Mouse (Mus musculus) hindbrain, embryonic 15.5 days (tissue): Measurements from ENCODE around the gene Gtpbp1. TPM values are rescaled to one million over a fixed set of nuclear protein-coding genes. Genes with fewer than 3 reads are reported as not detected.

Experiments used
- ATAC-seq: fragments of 200-750 bp; cut with Nextera tagmentation; 2 replicates; pipeline ENCODE4 v1.8.0; 2017; ENCODE audit warnings: low read depth, moderate number of reproducible peaks, moderate TSS enrichment; ENCODE audit not compliant: low FRiP score
- H3K27ac ChIP-seq: fragments of 300-500 bp; sonication (generic); replicated peaks from 2 replicates; pipeline ENCODE4 v1.5.1; 2015; ENCODE audit warnings: mild to moderate bottlenecking, inconsistent platforms
- H3K27me3 ChIP-seq: fragments of 300-500 bp; sonication (generic); 2 replicates; pipeline ENCODE4 v1.6.1; 2015; ENCODE audit warnings: control low read depth, inconsistent platforms
- H3K36me3 ChIP-seq: fragments of 300-500 bp; sonication (generic); 2 replicates; pipeline ENCODE4 v1.6.1; 2015; ENCODE audit warnings: control low read depth, inconsistent platforms
- H3K4me1 ChIP-seq: fragments of 300-500 bp; sonication (generic); replicated peaks from 2 replicates; pipeline ENCODE4 v1.6.1; 2015; ENCODE audit warnings: control low read depth, inconsistent platforms
- H3K4me2 ChIP-seq: fragments of 300-500 bp; sonication (generic); 2 replicates; pipeline ENCODE4 v1.6.1; 2015; ENCODE audit warnings: moderate library complexity, mild to moderate bottlenecking, inconsistent platforms
- H3K4me3 ChIP-seq: fragments of 300-500 bp; sonication (generic); 2 replicates; pipeline ENCODE4 v1.5.1; 2015; ENCODE audit warnings: mild to moderate bottlenecking, inconsistent platforms
- H3K9ac ChIP-seq: fragments of 300-500 bp; sonication (generic); 2 replicates; pipeline ENCODE4 v1.6.1; 2015; ENCODE audit warnings: inconsistent platforms
- H3K9me3 ChIP-seq: fragments of 300-500 bp; sonication (generic); 2 replicates; pipeline ENCODE4 v1.6.1; 2016; ENCODE audit warnings: control low read depth, inconsistent platforms
- WGBS: fragments of 180-500 bp; shearing (Covaris S2); methylation state at CpG from one replicate; pipeline ENCODE4 v1.1.7; 2015; 5-methylcytosine and 5-hydroxymethylcytosine counted together
- polyA plus RNA-seq: library from polyadenylated mRNA; unstranded; fragments of >200 nt; fragmentation: Nextera tagmentation; extraction: Ambion mirVana; gene quantifications from 2 replicates; pipeline ENCODE4 v1.2.1, GENCODE M21; 2015

Gene Gtpbp1
- polyA plus RNA-seq, 1 experiment from 2014 or later, result 50.1 TPM

GRCm38 (mm10) chr15:79728731-79729388 lies 38.2 kb downstream of the Gtpbp1 start:
- no peak for ATAC-seq
- Histone ChIP-seq H3K27ac (0 out of 2 replicates have a peak overlapping the region, but pooled peaks have one; percentile 30), H3K4me2 (no peak overlapping the region), H3K9me3 (no peaks in the 10 kb centered on the region), H3K36me3 (peaks cover 78% of the 10 kb centered on the region), H3K4me1 (peaks cover 3% of the 10 kb centered on the region; the same call in 1 of the 2 replicates), H3K9ac (no peak overlapping the region), H3K4me3 (no peak overlapping the region), H3K27me3 (no peaks in the 10 kb centered on the region)
- WGBS, result 93% methylated on average over 10 of the region's 10 CpGs

GRCm38 (mm10) chr15:79731554-79731953 lies 40.9 kb downstream of the Gtpbp1 start:
- Histone ChIP-seq H3K27me3 (no peaks in the 10 kb centered on the region), H3K4me3 (no peak overlapping the region), H3K27ac (no peak overlapping the region), H3K9me3 (no peaks in the 10 kb centered on the region), H3K4me2 (no peak overlapping the region), H3K36me3 (peaks cover 81% of the 10 kb centered on the region), H3K9ac (no peak overlapping the region), H3K4me1 (peaks cover 3% of the 10 kb centered on the region; the same call in 1 of the 2 replicates)
- 80% methylated on average over 7 of the region's 7 CpGs for WGBS
- no peak for ATAC-seq

GRCm38 (mm10) chr15:79733192-79733591 lies 42.5 kb downstream of the Gtpbp1 start:
- Histone ChIP-seq H3K36me3 (peaks cover 79% of the 10 kb centered on the region), H3K4me1 (peaks cover 3% of the 10 kb centered on the region; the same call in 1 of the 2 replicates), H3K4me2 (no peak overlapping the region), H3K9ac (no peak overlapping the region), H3K27ac (no peak overlapping the region), H3K4me3 (no peak overlapping the region), H3K9me3 (no peaks in the 10 kb centered on the region), H3K27me3 (no peaks in the 10 kb centered on the region)
- ATAC-seq, result no peak
- 93% methylated on average over 8 of the region's 8 CpGs for WGBS

GRCm38 (mm10) chr15:79733640-79734039 lies 43.0 kb downstream of the Gtpbp1 start:
- no peak overlapping the region for H3K9ac ChIP-seq
- no peak for ATAC-seq
- H3K9me3 ChIP-seq, result no peaks in the 10 kb centered on the region
- 81% methylated on average over 4 of the region's 4 CpGs for WGBS
- no peak overlapping the region for H3K4me3 ChIP-seq
- H3K27ac ChIP-seq, result no peak overlapping the region
- H3K4me1 ChIP-seq, result no peaks in the 10 kb centered on the region
- H3K4me2 ChIP-seq, result no peak overlapping the region
- no peaks in the 10 kb centered on the region for H3K27me3 ChIP-seq
- H3K36me3 ChIP-seq, result peaks cover 78% of the 10 kb centered on the region

GRCm38 (mm10) chr15:79734311-79734710 lies 43.7 kb downstream of the Gtpbp1 start:
- Histone ChIP-seq H3K4me2 (no peak overlapping the region), H3K4me1 (peaks cover 6% of the 10 kb centered on the region; the same call in 1 of the 2 replicates), H3K27me3 (no peaks in the 10 kb centered on the region), H3K4me3 (no peak overlapping the region), H3K9ac (no peak overlapping the region), H3K27ac (no peak overlapping the region), H3K36me3 (peaks cover 78% of the 10 kb centered on the region), H3K9me3 (no peaks in the 10 kb centered on the region)
- WGBS, result 81% methylated on average over 8 of the region's 8 CpGs
- no peak for ATAC-seq

- peak overlapping the region; percentile 83 for H3K4me3 ChIP-seq
- no peaks in the 10 kb centered on the region for H3K27me3 ChIP-seq
- peak overlapping the region; percentile 89; the same call in 1 of the 2 replicates for H3K9ac ChIP-seq
- WGBS, result 88% methylated on average over 3 of the region's 3 CpGs
- peaks cover 33% of the 10 kb centered on the region for H3K4me1 ChIP-seq
- H3K4me2 ChIP-seq, result peak overlapping the region; percentile 62
- peaks cover 32% of the 10 kb centered on the region for H3K36me3 ChIP-seq
- H3K9me3 ChIP-seq, result no peaks in the 10 kb centered on the region
- no peak overlapping the region for H3K27ac ChIP-seq
- ATAC-seq, result no peak
Measured at GRCm38 (mm10) chr15:79740739-79741138, 50.1 kb downstream of the Gtpbp1 start.

- Histone ChIP-seq H3K4me1 (peaks cover 33% of the 10 kb centered on the region), H3K9me3 (no peaks in the 10 kb centered on the region), H3K9ac (peak overlapping the region; percentile 89), H3K36me3 (peaks cover 28% of the 10 kb centered on the region), H3K27ac (peak overlapping the region; percentile 75), H3K4me2 (peak overlapping the region; percentile 62), H3K4me3 (peak overlapping the region; percentile 83), H3K27me3 (no peaks in the 10 kb centered on the region)
- whole genome bisulfite sequencing, result 30% methylated on average over 14 of the region's 14 CpGs
- no peak for ATAC-seq
Measured at GRCm38 (mm10) chr15:79741173-79741858, 50.7 kb downstream of the Gtpbp1 start.

GRCm38 (mm10) chr15:79741921-79742705 lies 51.5 kb downstream of the Gtpbp1 start, which contains the start of gene Sun2:
Gene Sun2, minus strand, starts transcription at chr15:79742536.
- peaks cover 20% of the 10 kb centered on the region for H3K36me3 ChIP-seq
- no peaks in the 10 kb centered on the region for H3K27me3 ChIP-seq
- H3K27ac ChIP-seq, result peak within 1 kb of the TSS; percentile 75
- peaks cover 33% of the 10 kb centered on the region for H3K4me1 ChIP-seq
- H3K9me3 ChIP-seq, result no peaks in the 10 kb centered on the region
- peak; percentile 96 for ATAC-seq
- under 1% methylated on average over 90 of the region's 93 CpGs for WGBS
- peak within 1 kb of the TSS; percentile 89 for H3K9ac ChIP-seq
- peak within 1 kb of the TSS; percentile 83 for H3K4me3 ChIP-seq
- H3K4me2 ChIP-seq, result peak within 1 kb of the TSS; percentile 62

- Histone ChIP-seq H3K4me2 (peak overlapping the region; percentile 62), H3K9ac (peak overlapping the region; percentile 89), H3K36me3 (peaks cover 14% of the 10 kb centered on the region), H3K4me3 (peak overlapping the region; percentile 83), H3K4me1 (peaks cover 33% of the 10 kb centered on the region), H3K27ac (peak overlapping the region; percentile 75), H3K27me3 (no peaks in the 10 kb centered on the region), H3K9me3 (no peaks in the 10 kb centered on the region)
- no peak; the same call in 1 of the 2 replicates for ATAC-seq
- under 1% methylated on average over 23 of the region's 23 CpGs for WGBS
Measured at GRCm38 (mm10) chr15:79742706-79743023, 52.0 kb downstream of the Gtpbp1 start.

- 91% methylated on average over 11 of the region's 11 CpGs for WGBS
- ATAC-seq, result no peak
Measured at GRCm38 (mm10) chr15:79744001-79744400, 53.4 kb downstream of the Gtpbp1 start.

GRCm38 (mm10) chr15:79744742-79745141 lies 54.1 kb downstream of the Gtpbp1 start:
- Histone ChIP-seq H3K36me3 (no peaks in the 10 kb centered on the region), H3K27ac (no peak overlapping the region), H3K4me3 (no peak overlapping the region), H3K9me3 (no peaks in the 10 kb centered on the region), H3K4me2 (no peak overlapping the region), H3K9ac (no peak overlapping the region), H3K4me1 (peaks cover 24% of the 10 kb centered on the region), H3K27me3 (no peaks in the 10 kb centered on the region)
- ATAC-seq, result no peak
- WGBS, result 78% methylated on average over 8 of the region's 8 CpGs

More at GRCm38 (mm10) chr15:79744001-79744400, 53.4 kb downstream of the Gtpbp1 start:
- Histone ChIP-seq H3K27me3 (no peaks in the 10 kb centered on the region), H3K36me3 (peaks cover 4% of the 10 kb centered on the region), H3K9me3 (no peaks in the 10 kb centered on the region), H3K4me3 (no peak overlapping the region), H3K4me1 (peaks cover 30% of the 10 kb centered on the region), H3K9ac (no peak overlapping the region), H3K4me2 (no peak overlapping the region), H3K27ac (no peak overlapping the region)

- no peaks in the 10 kb centered on the region for H3K27me3 ChIP-seq
- ATAC-seq, result no peak
- H3K9me3 ChIP-seq, result no peaks in the 10 kb centered on the region
- H3K4me2 ChIP-seq, result no peak overlapping the region
- no peak overlapping the region for H3K9ac ChIP-seq
- no peak overlapping the region for H3K4me3 ChIP-seq
- no peak overlapping the region for H3K27ac ChIP-seq
- H3K36me3 ChIP-seq, result no peaks in the 10 kb centered on the region
- 81% methylated on average over 10 of the region's 10 CpGs for WGBS
- peaks cover 18% of the 10 kb centered on the region for H3K4me1 ChIP-seq
Measured at GRCm38 (mm10) chr15:79745312-79745711, 54.7 kb downstream of the Gtpbp1 start.
